Mouse (Mus musculus) heart, postnatal 0 days (tissue): Measurements from ENCODE around the gene Dennd2c. TPM values are rescaled to one million over a fixed set of nuclear protein-coding genes. Genes with fewer than 3 reads are reported as not detected.

ENCODE experiments used
- ATAC-seq: fragments of 200-750 bp; cut with Nextera tagmentation; 2 replicates; pipeline ENCODE4 v1.8.0; 2017; ENCODE audit warnings: low read depth, moderate number of reproducible peaks, moderate library complexity; ENCODE audit not compliant: insufficient read depth
- DNase-seq: peaks from one replicate; pipeline ENCODE4 v3.0.0-alpha.2; 2016; ENCODE audit warnings: low spot score
- H3K27ac ChIP-seq: fragments of 300-500 bp; sonication (generic); 2 replicates; pipeline ENCODE4 v1.5.1; 2014; ENCODE audit warnings: low read depth, mild to moderate bottlenecking
- H3K27me3 ChIP-seq: fragments of 300-500 bp; sonication (generic); 2 replicates; pipeline ENCODE4 v1.6.1; 2014; ENCODE audit warnings: low read length, mixed read lengths; ENCODE audit not compliant: control insufficient read depth, insufficient read depth
- H3K36me3 ChIP-seq: fragments of 300-500 bp; sonication (generic); replicated peaks from 2 replicates; pipeline ENCODE4 v1.6.1; 2014; ENCODE audit warnings: low read length, mixed read lengths; ENCODE audit not compliant: control insufficient read depth, insufficient read depth
- H3K4me1 ChIP-seq: fragments of 300-500 bp; sonication (generic); 2 replicates; pipeline ENCODE4 v1.6.1; 2014; ENCODE audit warnings: antibody characterized with exemption; ENCODE audit not compliant: control insufficient read depth, insufficient read depth
- H3K4me2 ChIP-seq: fragments of 300-500 bp; sonication (generic); 2 replicates; pipeline ENCODE4 v1.6.1; 2014; ENCODE audit warnings: low read depth, mild to moderate bottlenecking, low read length, moderate library complexity
- H3K4me3 ChIP-seq: fragments of 300-500 bp; sonication (generic); 2 replicates; pipeline ENCODE4 v1.5.1; 2014; ENCODE audit warnings: low read depth, low read length
- H3K9ac ChIP-seq: fragments of 300-500 bp; sonication (generic); replicated peaks from 2 replicates; pipeline ENCODE4 v1.6.1; 2014; ENCODE audit warnings: low read depth, low read length, mixed read lengths
- H3K9me3 ChIP-seq: fragments of 300-500 bp; sonication (generic); replicated peaks from 2 replicates; pipeline ENCODE4 v1.6.1; 2016; ENCODE audit warnings: low read length; ENCODE audit not compliant: control insufficient read depth
- CTCF ChIP-seq: IDR thresholded peaks from 2 replicates; pipeline ENCODE4 v1.5.1; 2016; ENCODE audit warnings: antibody characterized with exemption, control low read depth, low read depth
- EP300 ChIP-seq: IDR thresholded peaks from 2 replicates; pipeline ENCODE4 v1.6.1; 2016; ENCODE audit warnings: antibody characterized with exemption, low read depth
- WGBS: fragments of 180-500 bp; shearing (Covaris S2); extraction: QIAGEN DNeasy Blood & Tissue Kit; methylation state at CpG from one replicate; pipeline ENCODE4 v1.1.7; 2014; 5-methylcytosine and 5-hydroxymethylcytosine counted together
- polyA plus RNA-seq: library from polyadenylated mRNA; unstranded; fragments of >200 nt; fragmentation: Nextera tagmentation; extraction: Ambion mirVana; gene quantifications from 2 replicates; pipeline ENCODE4 v1.2.1, GENCODE M21; 2015
- total RNA-seq: library from RNA; depleted of rRNA; stranded (reverse); fragments of >200 nt; gene quantifications from 2 replicates; pipeline ENCODE4 v1.2.3, GENCODE M21; 2014; ENCODE audit warnings: low replicate concordance; rRNA removed

Gene Dennd2c
- total RNA-seq (3.9 and 4.0 TPM in 2 replicates), polyA plus RNA-seq (1.6 and 1.7 TPM in 2 replicates)

DNA sequence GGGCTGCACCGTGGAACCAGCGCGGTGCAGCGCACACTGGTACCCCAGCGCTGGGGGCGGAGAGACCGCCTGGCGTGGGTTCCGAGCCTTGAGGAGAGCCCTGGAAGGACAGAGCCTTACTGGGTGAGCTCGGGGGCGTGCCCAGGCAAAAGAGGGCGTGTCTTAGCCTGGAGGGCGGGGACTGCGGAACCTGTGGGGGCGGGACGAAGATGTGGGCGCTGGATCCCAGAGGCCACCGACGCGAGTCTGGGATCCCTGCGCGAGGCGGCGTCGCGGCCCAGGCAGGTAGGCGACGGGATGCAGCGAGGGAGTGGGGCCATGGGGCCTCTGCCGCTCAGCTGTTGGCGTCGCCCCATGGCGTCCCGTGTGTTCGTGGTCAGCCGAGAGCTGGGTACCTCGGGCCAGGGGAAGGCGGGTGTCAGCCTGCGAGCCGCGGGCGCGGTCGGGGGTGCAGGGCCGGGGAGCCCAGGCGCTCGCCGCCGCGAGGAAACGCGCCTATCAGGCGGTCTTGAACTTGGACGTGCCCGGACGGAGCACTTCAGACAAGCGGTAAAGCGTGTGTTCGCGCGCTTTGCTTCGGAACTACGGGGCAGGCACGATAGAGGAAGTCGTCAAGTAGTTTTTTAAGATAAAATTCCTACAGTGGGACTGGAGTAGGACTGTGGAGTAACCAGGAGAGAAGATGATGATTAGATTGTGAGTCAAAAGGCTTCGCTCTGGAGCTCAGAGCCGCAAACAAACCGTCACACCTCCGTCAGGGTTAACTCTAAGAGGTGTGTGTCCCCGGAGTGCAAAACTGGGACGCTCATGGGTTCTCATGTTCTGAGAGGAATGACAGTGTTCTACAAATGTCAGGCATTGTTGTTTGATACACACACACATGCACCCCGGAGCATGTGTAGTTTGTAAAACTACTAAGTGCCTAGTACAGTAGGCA is at the start of gene Dennd2c:
Gene Dennd2c (plus strand): TSS at position 151 of the 937 bp plus-strand sequence.
- Histone ChIP-seq H3K27me3 (no peaks in the 10 kb centered on the region), H3K4me2 (peak within 1 kb of the TSS; percentile 87), H3K36me3 (no peaks in the 10 kb centered on the region), H3K27ac (peak within 1 kb of the TSS; percentile 60), H3K4me1 (peaks cover 4% of the 10 kb centered on the region; the same call in 1 of the 2 replicates), H3K4me3 (peak within 1 kb of the TSS; percentile 83), H3K9me3 (no peaks in the 10 kb centered on the region), H3K9ac (peak within 1 kb of the TSS; percentile 62)
- DNase-seq = peak; percentile 84
- WGBS = 1% methylated on average over 72 of the region's 72 CpGs
- peak; percentile 97 for ATAC-seq
- TF ChIP-seq EP300 (no peak), CTCF (no peak)

DNA sequence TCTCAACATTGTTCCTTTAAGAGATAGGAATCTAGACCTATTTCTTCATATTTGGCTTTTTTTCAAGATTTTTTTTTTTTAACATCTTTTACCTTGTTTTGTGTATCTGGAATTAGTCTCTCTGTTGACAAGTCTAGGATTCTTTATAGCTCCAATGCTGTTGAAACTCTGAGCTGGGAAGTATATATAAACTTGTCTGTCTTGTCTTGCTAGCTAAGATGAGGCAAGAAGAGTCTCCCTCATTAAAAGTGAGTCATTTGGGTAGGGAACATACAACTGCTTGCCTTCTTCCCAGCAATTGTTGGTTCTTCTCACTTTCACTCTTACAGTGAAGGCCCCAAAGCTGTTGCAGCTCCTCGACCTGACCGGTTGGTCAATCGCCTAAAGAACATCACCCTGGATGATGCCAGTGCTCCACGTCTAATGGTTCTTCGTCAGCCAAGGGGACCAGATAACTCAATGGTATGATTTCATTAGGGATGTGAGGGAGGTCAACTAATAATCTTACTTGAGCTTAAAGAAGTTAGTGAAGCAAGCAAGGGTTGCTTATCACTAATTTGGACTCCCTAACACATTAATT is 46.3 kb upstream of the Dennd2c start:
- 86% methylated on average over 5 of the region's 5 CpGs for WGBS
- ATAC-seq (no peak), DNase-seq (no peak)
- Histone ChIP-seq H3K36me3 (peaks cover 65% of the 10 kb centered on the region), H3K27me3 (no peaks in the 10 kb centered on the region), H3K9me3 (no peaks in the 10 kb centered on the region), H3K4me3 (no peak overlapping the region), H3K27ac (no peak overlapping the region), H3K4me2 (no peak overlapping the region), H3K9ac (no peak overlapping the region), H3K4me1 (no peaks in the 10 kb centered on the region)
- TF ChIP-seq CTCF = no peak
- TF ChIP-seq EP300 = no peak

DNA sequence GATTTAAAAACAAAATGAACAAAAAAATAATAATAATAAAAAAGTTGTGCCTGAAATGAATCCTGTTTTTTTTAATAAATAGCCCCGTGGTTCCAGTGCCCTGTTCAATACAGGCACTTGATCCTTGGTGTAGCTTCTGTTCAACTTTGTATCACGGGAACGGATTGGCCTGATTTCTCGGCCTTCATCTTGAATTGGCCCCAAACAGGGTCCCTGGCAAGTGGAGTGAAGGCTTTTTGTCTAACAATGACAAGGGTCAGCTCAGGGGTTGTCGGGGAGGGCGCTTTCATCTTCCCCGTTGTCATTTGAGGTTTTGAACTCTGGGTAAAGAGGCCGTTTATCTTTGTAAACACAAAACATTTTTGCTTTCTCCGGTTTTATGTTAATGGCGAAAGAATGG is 44.7 kb upstream of the Dennd2c start:
- no peaks in the 10 kb centered on the region for H3K4me1 ChIP-seq
- H3K36me3 ChIP-seq = peaks cover 65% of the 10 kb centered on the region
- H3K27ac ChIP-seq = peak overlapping the region; percentile 89
- no peaks in the 10 kb centered on the region for H3K27me3 ChIP-seq
- WGBS = 6% methylated on average over 10 of the region's 10 CpGs
- H3K4me2 ChIP-seq = peak overlapping the region; percentile 61
- no peak for TF ChIP-seq CTCF
- TF ChIP-seq EP300 = no peak
- DNase-seq (no peak), ATAC-seq (peak; percentile 28)
- H3K9me3 ChIP-seq = no peaks in the 10 kb centered on the region
- peak overlapping the region; percentile 89; the same call in 1 of the 2 replicates for H3K9ac ChIP-seq
- peak overlapping the region; percentile 79 for H3K4me3 ChIP-seq

DNA sequence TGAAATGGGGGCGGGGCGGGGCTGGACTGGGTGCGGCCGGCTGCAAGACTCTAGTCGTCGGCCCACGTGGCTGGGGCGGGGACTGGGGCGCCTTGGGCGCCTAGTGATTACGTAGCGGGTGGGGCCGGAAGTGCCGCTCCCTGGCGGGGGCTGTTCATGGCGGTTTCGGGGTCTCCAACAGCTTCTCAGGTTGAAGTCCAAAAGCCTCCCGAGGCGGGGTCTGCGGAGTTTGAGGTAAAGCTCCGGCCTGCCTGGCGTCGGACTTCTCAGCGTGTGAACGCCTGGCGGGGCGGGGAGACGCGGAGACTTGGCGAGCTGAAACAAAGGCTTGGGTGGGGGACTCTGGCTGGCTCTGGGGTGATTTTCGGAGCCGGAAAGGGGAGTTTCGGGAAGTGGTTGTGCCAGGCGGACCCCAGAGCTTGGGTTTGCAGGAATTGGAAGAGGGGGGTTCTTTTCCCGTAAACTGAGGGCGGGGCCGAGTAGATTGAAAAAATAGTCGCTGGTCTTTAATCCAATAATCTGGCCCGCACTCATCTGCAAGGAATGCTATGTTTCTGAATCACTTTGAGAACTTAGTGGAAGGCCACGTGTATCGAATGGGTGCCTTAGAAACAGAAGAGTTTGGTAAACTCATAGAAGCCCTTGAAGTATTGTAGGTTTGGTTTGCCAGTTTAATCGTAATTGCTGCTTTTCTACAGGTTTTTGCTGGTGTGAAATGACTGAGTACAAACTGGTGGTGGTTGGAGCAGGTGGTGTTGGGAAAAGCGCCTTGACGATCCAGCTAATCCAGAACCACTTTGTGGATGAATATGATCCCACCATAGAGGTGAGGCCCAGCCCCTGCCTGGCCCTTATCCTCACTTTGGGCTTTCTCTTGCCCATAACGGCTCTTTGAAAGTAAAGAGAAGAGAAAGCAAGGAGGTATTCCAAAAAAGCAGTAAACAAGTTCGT is 43.9 kb upstream of the Dennd2c start, which contains the start of gene Nras:
Gene Nras (plus strand): TSS at position 79 of the 951 bp plus-strand sequence.
- Histone ChIP-seq H3K4me3 (peak within 1 kb of the TSS; percentile 79), H3K27me3 (no peaks in the 10 kb centered on the region), H3K4me2 (peak within 1 kb of the TSS; percentile 61), H3K36me3 (peaks cover 67% of the 10 kb centered on the region), H3K27ac (peak within 1 kb of the TSS; percentile 89), H3K4me1 (no peaks in the 10 kb centered on the region), H3K9me3 (no peaks in the 10 kb centered on the region), H3K9ac (peak within 1 kb of the TSS; percentile 89)
- peak; percentile 98 for ATAC-seq
- TF ChIP-seq CTCF (no peak), EP300 (peak; percentile 83)
- 1% methylated on average over 46 of the region's 46 CpGs for WGBS
- DNase-seq = peak; percentile 89

DNA sequence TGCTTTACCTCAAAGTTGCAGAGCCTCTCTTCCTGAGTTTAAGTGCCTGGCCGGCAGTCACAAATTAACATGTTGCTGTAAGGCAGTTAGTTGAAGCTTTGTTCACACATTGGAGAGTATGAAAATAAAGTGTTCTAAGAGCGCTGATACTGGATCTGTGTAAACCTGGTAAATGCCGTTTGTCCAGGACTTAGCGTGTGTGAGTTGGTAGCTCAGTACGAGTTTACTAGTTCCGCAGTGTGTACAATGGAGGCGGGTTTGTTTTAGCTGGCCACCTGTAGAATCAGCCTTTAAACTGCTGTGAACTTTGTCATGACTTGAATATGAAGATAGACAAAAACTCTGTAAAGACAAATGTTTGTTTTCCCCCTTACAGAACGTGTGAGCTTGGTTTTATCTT is 35.5 kb upstream of the Dennd2c start:
- Histone ChIP-seq H3K27me3 (no peaks in the 10 kb centered on the region), H3K27ac (no peak overlapping the region), H3K4me2 (no peak overlapping the region), H3K4me1 (no peaks in the 10 kb centered on the region), H3K9ac (no peak overlapping the region), H3K9me3 (no peaks in the 10 kb centered on the region), H3K4me3 (no peak overlapping the region), H3K36me3 (peaks cover 63% of the 10 kb centered on the region)
- DNase-seq (no peak), ATAC-seq (no peak)
- WGBS = 88% methylated on average over 8 of the region's 8 CpGs
- TF ChIP-seq EP300 = no peak
- TF ChIP-seq CTCF = no peak
